Mouse (Mus musculus): ENCODE data around the gene Neurl1b. TPM values are rescaled to one million over a fixed set of nuclear protein-coding genes. Genes with fewer than 3 reads are reported as not detected.
A peak's percentile ranks its signal among the peaks of the same experiment; 100 is the strongest.

Neurl1b gene
- polyA plus RNA-seq, 1 experiment from 2014 or later, result 1.5 TPM

DNA sequence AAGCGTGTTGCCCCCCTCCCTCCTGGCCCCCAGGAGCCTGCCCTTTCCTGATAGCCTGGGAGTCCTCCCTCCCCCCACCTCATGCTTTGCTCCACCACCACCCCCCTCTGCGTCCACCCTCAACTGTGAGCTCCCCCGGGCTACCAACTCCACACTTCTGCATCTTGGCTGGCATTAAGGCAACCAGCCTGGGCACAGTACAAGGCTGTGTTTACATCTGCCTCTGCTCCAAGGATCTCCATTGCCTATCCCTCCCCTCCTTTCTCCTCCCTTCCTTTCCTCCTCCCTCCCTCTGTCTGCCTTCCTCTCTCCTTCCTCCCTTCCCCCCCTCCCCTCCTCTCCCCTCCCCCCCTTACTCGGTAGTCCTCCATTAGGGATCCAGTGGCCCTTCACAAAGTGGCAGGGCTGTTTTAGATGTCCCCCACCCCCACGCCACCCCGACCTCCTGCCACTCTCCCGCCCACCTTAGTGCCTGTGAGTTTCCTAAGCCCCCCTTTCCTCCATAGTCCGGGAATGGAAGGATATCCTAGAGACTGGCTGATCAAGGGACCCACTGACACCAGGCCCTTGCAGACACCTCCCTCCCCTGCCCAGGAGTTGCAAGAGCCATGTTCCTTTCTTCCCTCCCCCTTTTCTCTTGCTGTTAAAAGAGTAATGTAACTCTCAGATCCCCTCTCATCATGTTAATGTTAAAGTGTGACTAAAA lies 34.2 kb upstream of the Neurl1b start:
- Histone ChIP-seq H3K4me2 (ENCODE audit: low read depth, low read length) (no peak overlapping the region), H3K27me3 (replicated peaks; ENCODE audit: control insufficient read depth, insufficient read depth, low read length) (no peaks in the 10 kb centered on the region), H3K9ac (ENCODE audit: low read depth, low read length) (no peak overlapping the region), H3K4me3 (ENCODE audit: low read length) (no peak overlapping the region), H3K27ac (ENCODE audit: low read length) (peak overlapping the region; percentile 84), H3K9me3 (ENCODE audit: control insufficient read depth, low read length) (no peaks in the 10 kb centered on the region), H3K4me1 (ENCODE audit: control insufficient read depth, insufficient read depth, low read length) (peaks cover 58% of the 10 kb centered on the region), H3K36me3 (ENCODE audit: control insufficient read depth, insufficient read depth, low read length) (no peaks in the 10 kb centered on the region)
- no peak for ATAC-seq
- 33% methylated on average over 7 of the region's 8 CpGs for WGBS

DNA sequence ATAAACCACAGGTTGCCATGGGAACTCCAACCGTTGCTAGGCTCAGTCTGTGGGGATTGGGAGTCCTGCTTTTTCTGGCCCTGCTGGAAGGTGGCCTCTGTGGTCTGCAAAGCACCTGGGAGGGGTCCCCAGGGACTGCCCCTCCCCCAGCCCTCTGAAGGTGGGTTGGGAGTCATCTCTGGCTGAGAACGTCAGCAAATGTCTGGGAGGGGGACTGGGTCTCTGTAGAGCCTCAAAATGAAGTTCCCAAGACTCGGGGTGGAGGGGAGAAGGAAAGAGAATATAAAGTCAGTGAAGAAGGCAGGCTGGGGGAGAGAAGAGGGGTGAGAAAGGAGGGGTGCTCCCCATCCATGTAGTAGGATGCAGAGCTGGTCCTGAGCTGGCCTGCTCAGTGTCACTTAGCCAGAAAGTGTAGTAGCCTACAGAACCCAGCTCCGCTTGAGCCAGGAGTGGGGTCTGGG lies 33.6 kb upstream of the Neurl1b start:
- Histone ChIP-seq H3K27ac (ENCODE audit: low read length) (peak overlapping the region; percentile 84), H3K4me1 (ENCODE audit: control insufficient read depth, insufficient read depth, low read length) (peaks cover 58% of the 10 kb centered on the region), H3K9ac (ENCODE audit: low read depth, low read length) (peak overlapping the region; percentile 39; the same call in 1 of the 2 replicates), H3K27me3 (replicated peaks; ENCODE audit: control insufficient read depth, insufficient read depth, low read length) (no peaks in the 10 kb centered on the region), H3K4me3 (ENCODE audit: low read length) (no peak overlapping the region), H3K36me3 (ENCODE audit: control insufficient read depth, insufficient read depth, low read length) (no peaks in the 10 kb centered on the region), H3K9me3 (ENCODE audit: control insufficient read depth, low read length) (no peaks in the 10 kb centered on the region), H3K4me2 (ENCODE audit: low read depth, low read length) (0 out of 2 replicates have a peak overlapping the region, but pooled peaks have one; percentile 31)
- ATAC-seq, result peak; percentile 19; the same call in 1 of the 2 replicates
- WGBS, result 27% methylated on average over 4 of the region's 4 CpGs

DNA sequence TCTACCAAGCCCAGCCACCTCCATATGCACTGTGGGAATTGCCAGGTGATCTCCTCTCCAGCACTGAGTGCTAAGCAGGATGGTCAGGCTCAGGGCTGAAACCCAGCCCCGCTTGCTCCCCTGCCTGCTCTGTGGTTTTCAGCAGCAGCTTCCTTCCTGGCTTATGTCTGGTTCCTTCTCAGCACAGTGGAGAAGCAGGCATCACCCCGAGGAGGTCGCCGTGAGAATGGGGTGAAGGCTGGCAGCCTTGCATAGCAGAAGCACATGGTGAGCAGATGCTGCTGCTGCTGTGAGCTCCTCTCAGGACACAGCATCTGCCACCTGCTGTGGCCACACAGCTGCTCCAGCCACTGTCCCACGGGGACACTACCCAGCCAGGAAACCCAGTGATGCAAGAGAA lies 33.0 kb upstream of the Neurl1b start:
- Histone ChIP-seq H3K9me3 (ENCODE audit: control insufficient read depth, low read length) (no peaks in the 10 kb centered on the region), H3K4me2 (ENCODE audit: low read depth, low read length) (no peak overlapping the region), H3K9ac (ENCODE audit: low read depth, low read length) (peak overlapping the region; percentile 39; the same call in 1 of the 2 replicates), H3K27ac (ENCODE audit: low read length) (peak overlapping the region; percentile 84), H3K36me3 (ENCODE audit: control insufficient read depth, insufficient read depth, low read length) (no peaks in the 10 kb centered on the region), H3K27me3 (replicated peaks; ENCODE audit: control insufficient read depth, insufficient read depth, low read length) (no peaks in the 10 kb centered on the region), H3K4me3 (ENCODE audit: low read length) (no peak overlapping the region), H3K4me1 (ENCODE audit: control insufficient read depth, insufficient read depth, low read length) (peaks cover 52% of the 10 kb centered on the region)
- WGBS, result 38% methylated on average over 5 of the region's 5 CpGs
- ATAC-seq, result no peak

DNA sequence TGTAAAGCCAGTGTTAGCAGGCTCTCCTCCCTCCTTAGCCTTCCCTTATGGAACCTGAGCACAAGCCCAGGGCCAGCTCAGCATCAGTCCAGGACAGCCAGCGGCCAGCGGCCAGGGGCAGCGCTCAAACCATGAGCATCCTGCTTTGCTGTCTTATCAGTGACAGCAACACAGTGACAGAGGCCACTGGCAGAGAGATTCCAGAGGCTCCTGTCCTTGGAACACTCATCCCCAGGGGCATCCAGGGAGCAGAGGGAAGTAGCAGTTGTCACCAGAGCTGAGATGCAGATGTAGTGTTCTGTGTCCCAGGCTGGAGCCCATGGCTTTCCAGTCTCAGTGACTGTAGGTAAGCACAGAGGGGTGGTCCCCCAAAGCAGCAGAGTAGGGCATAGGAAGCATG lies 32.5 kb upstream of the Neurl1b start:
- Histone ChIP-seq H3K27ac (ENCODE audit: low read length) (peak overlapping the region; percentile 84), H3K9ac (ENCODE audit: low read depth, low read length) (peak overlapping the region; percentile 24), H3K4me1 (ENCODE audit: control insufficient read depth, insufficient read depth, low read length) (peaks cover 47% of the 10 kb centered on the region), H3K4me2 (ENCODE audit: low read depth, low read length) (no peak overlapping the region), H3K9me3 (ENCODE audit: control insufficient read depth, low read length) (no peaks in the 10 kb centered on the region), H3K36me3 (ENCODE audit: control insufficient read depth, insufficient read depth, low read length) (no peaks in the 10 kb centered on the region), H3K27me3 (replicated peaks; ENCODE audit: control insufficient read depth, insufficient read depth, low read length) (no peaks in the 10 kb centered on the region), H3K4me3 (ENCODE audit: low read length) (no peak overlapping the region)
- WGBS, result 61% methylated on average over 3 of the region's 3 CpGs
- ATAC-seq, result no peak

DNA sequence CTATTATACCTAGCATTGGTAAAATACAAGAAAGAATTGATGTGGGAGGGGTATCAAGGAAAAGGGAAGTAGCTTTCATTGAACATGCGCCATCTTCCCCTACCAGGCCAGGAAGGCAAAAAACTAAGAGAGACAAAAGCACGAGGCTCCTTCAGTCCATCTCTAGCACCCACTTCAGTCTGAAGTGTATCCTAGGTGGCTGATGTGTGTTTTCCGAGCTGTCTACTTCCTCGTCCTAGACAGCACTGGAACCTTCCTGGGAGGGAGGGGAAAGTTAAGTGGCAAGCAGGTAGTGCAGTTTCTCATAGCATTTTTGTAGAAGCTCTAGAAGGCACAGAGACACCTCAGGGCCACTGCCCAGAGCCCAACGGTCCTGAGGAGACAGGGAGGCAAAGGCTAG lies 31.9 kb upstream of the Neurl1b start:
- WGBS, result 69% methylated on average over 5 of the region's 5 CpGs
- Histone ChIP-seq H3K9ac (ENCODE audit: low read depth, low read length) (no peak overlapping the region), H3K4me1 (ENCODE audit: control insufficient read depth, insufficient read depth, low read length) (peaks cover 45% of the 10 kb centered on the region), H3K27ac (ENCODE audit: low read length) (peak overlapping the region; percentile 87; the same call in 1 of the 2 replicates), H3K4me3 (ENCODE audit: low read length) (no peak overlapping the region), H3K27me3 (replicated peaks; ENCODE audit: control insufficient read depth, insufficient read depth, low read length) (no peaks in the 10 kb centered on the region), H3K4me2 (ENCODE audit: low read depth, low read length) (no peak overlapping the region), H3K9me3 (ENCODE audit: control insufficient read depth, low read length) (no peaks in the 10 kb centered on the region), H3K36me3 (ENCODE audit: control insufficient read depth, insufficient read depth, low read length) (no peaks in the 10 kb centered on the region)
- ATAC-seq, result no peak

DNA sequence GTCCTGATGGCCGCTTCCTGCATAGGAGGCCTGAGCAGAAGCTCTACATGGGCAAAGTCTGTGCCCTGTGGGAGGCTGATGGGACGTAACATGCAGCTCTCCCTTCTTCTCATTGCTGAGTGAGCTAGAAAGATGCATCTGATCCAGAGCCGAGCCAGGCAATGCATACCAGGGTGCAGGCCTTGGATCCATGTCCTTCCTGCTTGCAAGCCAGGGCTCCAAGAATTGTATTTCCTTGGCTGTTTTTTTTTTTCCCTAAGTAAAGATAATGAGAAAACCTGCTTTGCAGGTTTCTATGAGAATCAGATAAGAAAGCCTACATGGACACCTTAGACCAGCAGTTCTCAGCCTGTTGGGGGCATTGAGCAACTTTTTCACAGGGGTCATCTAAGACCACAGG lies 30.5 kb upstream of the Neurl1b start:
- ATAC-seq, result peak; percentile 43
- peak overlapping the region; percentile 87 for H3K27ac ChIP-seq (ENCODE audit: low read length)

DNA sequence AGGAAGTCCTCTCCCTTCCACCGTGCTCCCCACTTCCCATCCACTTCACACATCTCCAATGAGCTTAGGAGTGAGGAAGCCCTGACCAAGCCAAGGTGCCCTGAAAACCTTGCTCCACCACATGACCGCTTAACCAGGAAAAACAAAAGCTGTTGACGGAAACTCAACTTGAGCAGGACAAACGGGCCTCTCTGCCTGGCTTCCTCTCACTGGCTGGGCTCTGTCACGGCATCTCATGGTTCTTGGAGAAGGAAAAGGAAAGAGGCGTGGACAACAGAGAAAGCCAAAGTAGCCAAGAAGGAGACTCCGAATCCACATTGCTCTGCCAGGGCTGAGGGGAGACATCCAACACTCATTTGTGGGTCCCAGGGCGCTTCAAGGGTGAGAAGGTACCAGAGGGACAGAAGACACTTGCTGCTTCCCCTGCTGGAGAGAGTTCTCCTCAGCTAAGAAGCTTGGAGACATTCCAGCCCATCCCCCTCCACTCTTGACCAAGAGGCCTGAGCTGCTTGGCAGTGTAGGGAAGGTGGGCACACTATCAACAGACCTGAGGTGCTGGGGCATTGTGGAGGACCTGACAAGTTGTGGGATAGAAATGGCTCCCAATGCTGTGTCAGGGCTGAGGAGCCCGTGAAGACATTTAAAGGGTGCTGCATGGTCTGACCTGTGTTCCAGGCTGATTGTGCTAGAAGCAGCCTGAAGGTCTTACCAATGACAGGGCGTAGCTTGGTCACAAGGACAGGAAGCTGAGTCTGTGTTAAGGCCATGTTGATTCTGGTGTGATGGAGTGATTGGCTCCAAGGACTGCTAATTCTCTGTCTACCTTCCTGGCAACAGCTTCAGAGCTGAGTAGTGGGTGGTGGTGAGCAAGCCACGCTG lies 29.1 kb upstream of the Neurl1b start:
- WGBS, result 89% methylated on average over 11 of the region's 11 CpGs
- no peak overlapping the region for H3K4me2 ChIP-seq (ENCODE audit: low read depth, low read length)
- H3K36me3 ChIP-seq (ENCODE audit: control insufficient read depth, insufficient read depth, low read length), result no peaks in the 10 kb centered on the region
- ATAC-seq, result no peak
- H3K27me3 ChIP-seq (replicated peaks; ENCODE audit: control insufficient read depth, insufficient read depth, low read length), result no peaks in the 10 kb centered on the region
- H3K27ac ChIP-seq (ENCODE audit: low read length), result peak overlapping the region; percentile 54
- no peaks in the 10 kb centered on the region for H3K9me3 ChIP-seq (ENCODE audit: control insufficient read depth, low read length)
- no peak overlapping the region for H3K4me3 ChIP-seq (ENCODE audit: low read length)
- H3K9ac ChIP-seq (ENCODE audit: low read depth, low read length), result no peak overlapping the region
- peaks cover 39% of the 10 kb centered on the region for H3K4me1 ChIP-seq (ENCODE audit: control insufficient read depth, insufficient read depth, low read length)

More for the DNA sequence above, 30.5 kb upstream of the Neurl1b start:
- H3K9ac ChIP-seq (ENCODE audit: low read depth, low read length), result no peak overlapping the region; the same call in 1 of the 2 replicates
- no peak overlapping the region for H3K4me2 ChIP-seq (ENCODE audit: low read depth, low read length)
- no peak overlapping the region for H3K4me3 ChIP-seq (ENCODE audit: low read length)
- WGBS, result 76% methylated on average over 3 of the region's 3 CpGs
- no peaks in the 10 kb centered on the region for H3K9me3 ChIP-seq (ENCODE audit: control insufficient read depth, low read length)
- peaks cover 43% of the 10 kb centered on the region for H3K4me1 ChIP-seq (ENCODE audit: control insufficient read depth, insufficient read depth, low read length)
- H3K36me3 ChIP-seq (ENCODE audit: control insufficient read depth, insufficient read depth, low read length), result no peaks in the 10 kb centered on the region
- H3K27me3 ChIP-seq (replicated peaks; ENCODE audit: control insufficient read depth, insufficient read depth, low read length), result no peaks in the 10 kb centered on the region

DNA sequence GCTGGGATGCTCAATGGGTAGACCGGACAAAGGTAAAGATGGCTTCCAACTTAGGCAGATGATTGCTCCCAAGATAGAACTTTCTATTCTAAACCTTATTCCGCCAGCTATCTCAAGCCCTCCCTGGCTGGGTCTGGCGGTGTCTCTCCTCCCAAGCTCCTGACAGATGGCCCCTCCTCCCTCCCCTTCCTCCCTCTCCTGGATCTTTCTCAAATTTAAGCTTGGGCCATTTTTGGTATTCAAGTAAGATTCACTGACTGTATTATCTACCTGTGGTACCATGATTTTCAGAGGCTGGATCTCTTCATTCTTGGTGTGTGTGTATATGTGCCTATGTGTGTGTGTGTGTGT lies 28.5 kb upstream of the Neurl1b start:
- Histone ChIP-seq H3K4me1 (ENCODE audit: control insufficient read depth, insufficient read depth, low read length) (peaks cover 32% of the 10 kb centered on the region), H3K9me3 (ENCODE audit: control insufficient read depth, low read length) (no peaks in the 10 kb centered on the region), H3K27me3 (replicated peaks; ENCODE audit: control insufficient read depth, insufficient read depth, low read length) (no peaks in the 10 kb centered on the region), H3K4me2 (ENCODE audit: low read depth, low read length) (no peak overlapping the region), H3K27ac (ENCODE audit: low read length) (no peak overlapping the region), H3K36me3 (ENCODE audit: control insufficient read depth, insufficient read depth, low read length) (no peaks in the 10 kb centered on the region), H3K9ac (ENCODE audit: low read depth, low read length) (no peak overlapping the region), H3K4me3 (ENCODE audit: low read length) (no peak overlapping the region)
- 81% methylated on average over 3 of the region's 3 CpGs for WGBS
- ATAC-seq, result no peak

DNA sequence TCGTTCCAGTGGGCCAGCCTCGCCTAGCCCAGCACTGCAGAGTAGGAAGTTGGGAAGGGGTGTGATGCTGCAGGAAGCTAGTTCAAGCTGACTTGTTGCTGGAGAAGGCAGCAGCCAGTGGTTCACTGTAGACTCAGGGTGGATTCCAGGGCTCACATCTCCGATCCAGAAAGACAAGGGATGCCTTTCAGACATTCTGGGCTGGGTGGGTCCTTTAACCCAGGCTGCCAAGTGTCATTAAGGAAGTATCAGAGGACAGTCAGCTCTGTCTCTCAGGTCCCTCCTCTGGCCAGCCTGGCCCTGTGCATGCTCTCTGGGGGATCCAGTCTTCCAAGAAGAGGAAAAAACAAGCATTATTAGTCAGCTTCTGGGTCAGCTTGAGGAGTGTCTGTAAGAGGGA lies 26.5 kb upstream of the Neurl1b start:
- H3K9me3 ChIP-seq (ENCODE audit: control insufficient read depth, low read length), result no peaks in the 10 kb centered on the region
- no peak overlapping the region for H3K4me3 ChIP-seq (ENCODE audit: low read length)
- H3K4me1 ChIP-seq (ENCODE audit: control insufficient read depth, insufficient read depth, low read length), result peaks cover 14% of the 10 kb centered on the region
- no peak overlapping the region for H3K9ac ChIP-seq (ENCODE audit: low read depth, low read length)
- no peak overlapping the region for H3K4me2 ChIP-seq (ENCODE audit: low read depth, low read length)
- H3K27ac ChIP-seq (ENCODE audit: low read length), result no peak overlapping the region
- H3K36me3 ChIP-seq (ENCODE audit: control insufficient read depth, insufficient read depth, low read length), result no peaks in the 10 kb centered on the region
- WGBS, result 62% methylated on average over 3 of the region's 3 CpGs
- no peak for ATAC-seq
- H3K27me3 ChIP-seq (replicated peaks; ENCODE audit: control insufficient read depth, insufficient read depth, low read length), result no peaks in the 10 kb centered on the region

All from intestine, embryonic 16.5 days (tissue).